Mouse (Mus musculus) C2C12 (cell line): ENCODE data around the gene Ankrd9. TPM values are rescaled to one million over a fixed set of nuclear protein-coding genes. Genes with fewer than 3 reads are reported as not detected.
A peak's percentile ranks its signal among the peaks of the same experiment; 100 is the strongest.

Source experiments
- H3K27me3 ChIP-seq: one replicate; pipeline ENCODE4 v1.6.1; 2011; ENCODE audit not compliant: control insufficient read depth, insufficient read depth, insufficient read length
- H3K36me3 ChIP-seq: one replicate; pipeline ENCODE4 v1.6.1; 2011; ENCODE audit not compliant: control insufficient read depth, insufficient read depth
- H3K4me3 ChIP-seq: one replicate; pipeline ENCODE4 v1.5.1; 2011; ENCODE audit warnings: mild to moderate bottlenecking, control low read depth; ENCODE audit not compliant: poor library complexity, insufficient read depth, severe bottlenecking
- H3K79me2 ChIP-seq: one replicate; pipeline ENCODE4 v1.6.1; 2011; ENCODE audit not compliant: control insufficient read depth, insufficient read depth
- H3K79me3 ChIP-seq: one replicate; pipeline ENCODE4 v1.6.1; 2011; ENCODE audit warnings: low read depth, control low read depth
- H3ac ChIP-seq: one replicate; pipeline ENCODE3; 2011; ENCODE audit warnings: low read depth; ENCODE audit not compliant: control insufficient read depth, insufficient read length
- CEBPB ChIP-seq: IDR thresholded peaks from one replicate; pipeline ENCODE4 v1.6.1; 2011; ENCODE audit warnings: low read depth, mild to moderate bottlenecking, control low read depth, moderate library complexity
- CTCF ChIP-seq: IDR thresholded peaks from one replicate; pipeline ENCODE4 v1.5.1; 2011; ENCODE audit not compliant: control insufficient read depth, insufficient read depth, insufficient read length
- FOSL1 ChIP-seq: IDR thresholded peaks from one replicate; pipeline ENCODE4 v1.8.0; 2011; ENCODE audit warnings: mild to moderate bottlenecking, low read length; ENCODE audit not compliant: poor library complexity, insufficient read depth, severe bottlenecking
- MAX ChIP-seq: IDR thresholded peaks from one replicate; pipeline ENCODE4 v1.6.1; 2011; ENCODE audit warnings: mild to moderate bottlenecking, control low read depth
- MYOD1 ChIP-seq: IDR thresholded peaks from one replicate; pipeline ENCODE4 v1.6.1; 2011; ENCODE audit warnings: low read depth; ENCODE audit not compliant: control insufficient read depth, insufficient read length
- MYOG ChIP-seq: IDR thresholded peaks from one replicate; pipeline ENCODE4 v1.6.1; 2011; ENCODE audit not compliant: control insufficient read depth, insufficient read length; ENCODE audit errors: extremely low read depth
- USF1 ChIP-seq: IDR thresholded peaks from one replicate; pipeline ENCODE4 v1.6.1; 2011; ENCODE audit warnings: low read depth, mild to moderate bottlenecking, control low read depth, moderate library complexity
- long read RNA-seq, 2 experiments: library from polyadenylated mRNA; unstranded; transcript quantifications; one replicate each; pipeline ENCODE4 v2.0.0; 2019 to 2020
- polyA plus RNA-seq: library from polyadenylated mRNA; unstranded; fragments of >200 nt; fragmentation: generic; extraction: Trizol; gene quantifications from one replicate; pipeline ENCODE4 v1.2.1, GENCODE M21; 2012; ENCODE audit warnings: missing spikeins

Ankrd9 gene
- polyA plus RNA-seq: 11.7 TPM
- long read RNA-seq, experiment 1, transcript Ankrd9-202 (3 exons, 2,577 nt): major isoform, 9 of 16 reads
- long read RNA-seq, experiment 1, partial matches to known transcripts: 1 of 16 reads
- long read RNA-seq, experiment 1, other reads (novel, unspliced or antisense): 3 of 16 reads
- long read RNA-seq, experiment 2, transcript Ankrd9-201 (3 exons, 1,706 nt): minor isoform, 13 of 89 reads
- long read RNA-seq, experiment 2, transcript Ankrd9-202 (3 exons, 2,577 nt): major isoform, 47 of 89 reads
- long read RNA-seq, experiment 2, transcript Ankrd9-203 (4 exons, 1,563 nt): minor isoform, 11 of 89 reads
- long read RNA-seq, experiment 2, partial matches to known transcripts: 2 of 89 reads
- long read RNA-seq, experiment 2, other reads (novel, unspliced or antisense): 15 of 89 reads

- Histone ChIP-seq H3K79me3 (no peaks in the 10 kb centered on the region), H3K36me3 (peaks cover 7% of the 10 kb centered on the region), H3ac (peak within 1 kb of the TSS; percentile 86), H3K79me2 (peaks cover 13% of the 10 kb centered on the region), H3K27me3 (no peaks in the 10 kb centered on the region), H3K4me3 (peak within 1 kb of the TSS; percentile 44)
- TF ChIP-seq CEBPB (peak; percentile 18), MYOD1 (no peak), MAX (no peak)
These were observed at the start of gene Ankrd9 for GRCm38 (mm10) chr12:110978607-110979406. Gene Ankrd9 (minus strand): TSS chr12:110979040.

GRCm38 (mm10) chr12:111021577-111021976 lies 42.7 kb upstream of the Ankrd9 start:
- no peak overlapping the region for H3K4me3 ChIP-seq
- H3K79me2 ChIP-seq: no peaks in the 10 kb centered on the region
- no peaks in the 10 kb centered on the region for H3K79me3 ChIP-seq
- H3ac ChIP-seq: no peak overlapping the region
- H3K27me3 ChIP-seq: peaks cover 8% of the 10 kb centered on the region
- no peaks in the 10 kb centered on the region for H3K36me3 ChIP-seq
- no peak for TF ChIP-seq FOSL1
- TF ChIP-seq MYOG: no peak
- no peak for TF ChIP-seq CTCF
- TF ChIP-seq CEBPB: no peak
- no peak for TF ChIP-seq MYOD1
- TF ChIP-seq USF1: no peak
- TF ChIP-seq MAX: no peak

DNA sequence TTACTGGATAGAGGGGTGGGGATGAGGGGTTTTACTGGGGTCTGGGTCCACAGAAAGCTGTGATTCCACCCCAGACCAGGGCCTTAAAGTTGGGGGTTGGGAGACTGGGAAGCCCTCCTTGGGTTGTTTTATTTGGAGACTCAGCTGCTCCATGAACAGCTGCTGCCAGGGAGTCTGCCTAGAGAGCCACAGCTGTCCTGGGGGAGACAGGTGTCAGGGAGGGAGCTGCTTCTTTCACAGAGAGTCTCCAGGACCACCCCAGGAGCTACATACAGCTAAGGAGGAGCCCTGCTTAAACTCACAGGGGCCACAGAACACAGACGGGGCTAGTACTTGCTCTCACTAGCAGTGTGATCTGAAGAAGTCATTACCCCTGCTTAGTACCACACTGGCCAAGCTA lies 42.3 kb upstream of the Ankrd9 start:
- H3K27me3 ChIP-seq: peaks cover 7% of the 10 kb centered on the region
- H3K79me3 ChIP-seq: no peaks in the 10 kb centered on the region
- H3K79me2 ChIP-seq: no peaks in the 10 kb centered on the region
- H3ac ChIP-seq: no peak overlapping the region
- TF ChIP-seq MYOD1 (peak; percentile 63), FOSL1 (no peak)
- no peaks in the 10 kb centered on the region for H3K36me3 ChIP-seq
- no peak overlapping the region for H3K4me3 ChIP-seq

DNA sequence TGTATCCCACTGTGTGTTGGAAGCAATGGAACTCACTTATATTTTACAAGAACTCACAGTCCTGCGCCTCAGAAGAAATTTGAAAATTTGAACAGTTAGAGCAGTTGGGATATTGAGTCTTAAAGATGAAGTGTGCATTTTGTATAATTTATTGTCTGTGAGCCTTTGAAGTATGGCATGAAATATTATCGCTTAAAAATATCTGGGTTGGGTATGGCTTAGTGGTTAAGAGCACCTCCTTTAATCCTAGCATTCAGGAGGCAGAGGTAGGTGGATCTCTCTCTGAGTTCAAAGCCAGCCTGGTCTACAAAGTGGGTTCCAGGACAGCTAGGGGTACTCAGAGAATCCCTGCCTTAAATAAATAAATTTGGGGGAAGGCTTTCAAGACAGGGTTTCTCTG lies 40.2 kb upstream of the Ankrd9 start:
- TF ChIP-seq USF1 (no peak), MYOD1 (no peak), CTCF (no peak), MYOG (no peak), FOSL1 (no peak), CEBPB (no peak)
- Histone ChIP-seq H3K27me3 (peaks cover under 1% of the 10 kb centered on the region), H3K79me3 (no peaks in the 10 kb centered on the region), H3ac (no peak overlapping the region), H3K4me3 (no peak overlapping the region), H3K79me2 (no peaks in the 10 kb centered on the region), H3K36me3 (no peaks in the 10 kb centered on the region)

- Histone ChIP-seq H3K4me3 (no peak overlapping the region), H3K79me2 (no peaks in the 10 kb centered on the region), H3K79me3 (no peaks in the 10 kb centered on the region), H3K27me3 (no peaks in the 10 kb centered on the region), H3ac (no peak overlapping the region), H3K36me3 (no peaks in the 10 kb centered on the region)
- TF ChIP-seq CTCF: no peak
- no peak for TF ChIP-seq FOSL1
These were observed 39.2 kb upstream of the Ankrd9 start for GRCm38 (mm10) chr12:111018068-111018467.

DNA sequence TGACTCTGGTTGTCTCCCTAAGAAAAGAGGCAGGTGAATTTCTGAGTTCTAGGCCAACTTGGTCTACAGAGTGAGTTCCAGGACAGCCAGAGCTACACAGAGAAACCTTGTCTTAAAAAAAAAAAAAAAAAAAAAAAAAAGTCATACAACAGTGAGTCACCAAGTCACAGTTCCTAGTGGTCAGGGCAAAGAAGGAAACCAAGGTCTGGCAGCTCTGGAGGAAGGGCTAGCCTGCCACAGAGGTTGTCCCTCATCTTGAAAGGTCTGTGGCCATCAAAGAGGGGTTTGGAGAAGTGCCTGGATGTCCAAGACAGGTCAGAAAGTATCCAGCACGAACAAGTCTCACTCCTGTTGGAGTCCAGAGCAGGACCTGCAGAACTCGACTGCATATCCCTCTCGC lies 38.0 kb upstream of the Ankrd9 start:
- TF ChIP-seq MYOG (no peak), CEBPB (no peak)
- H3K79me2 ChIP-seq: no peaks in the 10 kb centered on the region
- no peak overlapping the region for H3ac ChIP-seq
- H3K27me3 ChIP-seq: no peaks in the 10 kb centered on the region
- no peaks in the 10 kb centered on the region for H3K36me3 ChIP-seq
- no peaks in the 10 kb centered on the region for H3K79me3 ChIP-seq
- H3K4me3 ChIP-seq: no peak overlapping the region
